Mouse (Mus musculus) cerebellum, postnatal 25 days (tissue): Measurements from ENCODE around the gene Mapk3.
"Not testable (repeated sequence)": the region's sequence is repeated elsewhere in the genome, so short reads cannot be mapped to it uniquely, and the experiment has no call there.

Experiments used
- DNase-seq, 2 experiments: peaks; one replicate each; pipeline ENCODE4 v3.0.0; 2021; ENCODE audit warnings: mixed read lengths in 2 of 2

Gene Mapk3

GRCm38 (mm10) chr7:126759050-126759671, at the start of gene Mapk3:
TSS of gene Mapk3 (plus strand) at chr7:126759601.
- peak; percentile 90 to 94 for DNase-seq

GRCm38 (mm10) chr7:126710266-126710665, 49.1 kb upstream of the Mapk3 start:
- no peak for DNase-seq

GRCm38 (mm10) chr7:126711910-126712309, 47.5 kb upstream of the Mapk3 start:
- DNase-seq = no peak

GRCm38 (mm10) chr7:126715679-126716078, 43.7 kb upstream of the Mapk3 start:
- DNase-seq = no peak

GRCm38 (mm10) chr7:126717566-126717965, 41.8 kb upstream of the Mapk3 start:
- DNase-seq = no peak

GRCm38 (mm10) chr7:126718787-126719337, 40.5 kb upstream of the Mapk3 start:
- no peak for DNase-seq

- no peak for DNase-seq
Measured at GRCm38 (mm10) chr7:126721635-126722034, 37.8 kb upstream of the Mapk3 start.

GRCm38 (mm10) chr7:126725077-126725476, 34.3 kb upstream of the Mapk3 start:
- no peak for DNase-seq

- DNase-seq = no peak
Measured at GRCm38 (mm10) chr7:126725667-126726066, 33.7 kb upstream of the Mapk3 start.

- not testable (repeated sequence) for DNase-seq
Measured at GRCm38 (mm10) chr7:126730256-126730789, 29.1 kb upstream of the Mapk3 start.

- no peak for DNase-seq
Measured at GRCm38 (mm10) chr7:126736122-126736521, 23.3 kb upstream of the Mapk3 start.

- no peak for DNase-seq
Measured at GRCm38 (mm10) chr7:126739551-126739950, 19.9 kb upstream of the Mapk3 start.

- no peak for DNase-seq
Measured at GRCm38 (mm10) chr7:126740132-126740735, 19.2 kb upstream of the Mapk3 start.

GRCm38 (mm10) chr7:126740977-126741376, 18.4 kb upstream of the Mapk3 start:
- DNase-seq = no peak

- no peak for DNase-seq
Measured at GRCm38 (mm10) chr7:126741452-126741851, 17.9 kb upstream of the Mapk3 start.

GRCm38 (mm10) chr7:126741964-126742482, 17.4 kb upstream of the Mapk3 start:
- DNase-seq = no peak

- DNase-seq = no peak
Measured at GRCm38 (mm10) chr7:126746066-126746465, 13.3 kb upstream of the Mapk3 start.

GRCm38 (mm10) chr7:126746798-126747197, 12.6 kb upstream of the Mapk3 start:
- DNase-seq = no peak

- no peak for DNase-seq
Measured at GRCm38 (mm10) chr7:126748824-126749223, 10.6 kb upstream of the Mapk3 start.

GRCm38 (mm10) chr7:126749582-126750343, 9.6 kb upstream of the Mapk3 start:
- no peak for DNase-seq

GRCm38 (mm10) chr7:126754866-126755265, 4.5 kb upstream of the Mapk3 start:
- DNase-seq = peak; percentile 84 to 89

- peak in 1 of 2 experiments; percentile 24 for DNase-seq
Measured at GRCm38 (mm10) chr7:126758539-126758938, 862 bp upstream of the Mapk3 start.
